Mouse (Mus musculus) forebrain, embryonic 14.5 days (tissue): Measurements from ENCODE around the gene Pknox2. TPM values are rescaled to one million over a fixed set of nuclear protein-coding genes. Genes with fewer than 3 reads are reported as not detected.
A peak's percentile ranks its signal among the peaks of the same experiment; 100 is the strongest.

Experiments
- ATAC-seq: fragments of 200-750 bp; cut with Nextera tagmentation; 2 replicates; pipeline ENCODE4 v1.8.0; 2017; ENCODE audit warnings: mild to moderate bottlenecking, moderate library complexity
- DNase-seq: peaks from one replicate; pipeline ENCODE4 v3.0.0-alpha.2; 2015; ENCODE audit warnings: low spot score
- H3K27ac ChIP-seq: fragments of 300-500 bp; sonication (generic); 2 replicates; pipeline ENCODE4 v1.5.1; 2014; ENCODE audit warnings: low read depth, mild to moderate bottlenecking, control low read depth, low read length, moderate library complexity
- H3K27me3 ChIP-seq: fragments of 300-500 bp; sonication (generic); replicated peaks from 2 replicates; pipeline ENCODE4 v1.6.1; 2014; ENCODE audit warnings: low read length, control low read depth, mixed read lengths; ENCODE audit not compliant: control insufficient read depth, insufficient read depth
- H3K36me3 ChIP-seq: fragments of 300-500 bp; sonication (generic); 2 replicates; pipeline ENCODE4 v1.6.1; 2014; ENCODE audit warnings: low read length, control low read depth; ENCODE audit not compliant: control insufficient read depth, insufficient read depth
- H3K4me1 ChIP-seq: fragments of 300-500 bp; sonication (generic); 2 replicates; pipeline ENCODE4 v1.6.1; 2014; ENCODE audit warnings: antibody characterized with exemption, low read length, control low read depth; ENCODE audit not compliant: control insufficient read depth, insufficient read depth
- H3K4me2 ChIP-seq: fragments of 300-500 bp; sonication (generic); 2 replicates; pipeline ENCODE4 v1.6.1; 2014; ENCODE audit warnings: mild to moderate bottlenecking, control low read depth, low read length
- H3K4me3 ChIP-seq: fragments of 300-500 bp; sonication (generic); 2 replicates; pipeline ENCODE4 v1.5.1; 2014; ENCODE audit warnings: low read depth, low read length, control low read depth
- H3K9ac ChIP-seq: fragments of 300-500 bp; sonication (generic); 2 replicates; pipeline ENCODE4 v1.6.1; 2014; ENCODE audit warnings: mild to moderate bottlenecking, low read length, control low read depth, moderate library complexity
- H3K9me3 ChIP-seq: fragments of 300-500 bp; sonication (generic); replicated peaks from 2 replicates; pipeline ENCODE4 v1.6.1; 2016; ENCODE audit warnings: low read length, control low read depth, mixed read lengths; ENCODE audit not compliant: control insufficient read depth
- WGBS: fragments of 180-500 bp; shearing (Covaris S2); extraction: QIAGEN DNeasy Blood & Tissue Kit; methylation state at CpG from one replicate; pipeline ENCODE4 v1.1.7; 2014; 5-methylcytosine and 5-hydroxymethylcytosine counted together
- polyA plus RNA-seq: library from polyadenylated mRNA; unstranded; fragments of >200 nt; fragmentation: Nextera tagmentation; extraction: Ambion mirVana; gene quantifications from 2 replicates; pipeline ENCODE4 v1.2.1, GENCODE M21; 2014

The Pknox2 gene
- polyA plus RNA-seq, 1 experiment from 2014 or later = 12.1 TPM

DNA sequence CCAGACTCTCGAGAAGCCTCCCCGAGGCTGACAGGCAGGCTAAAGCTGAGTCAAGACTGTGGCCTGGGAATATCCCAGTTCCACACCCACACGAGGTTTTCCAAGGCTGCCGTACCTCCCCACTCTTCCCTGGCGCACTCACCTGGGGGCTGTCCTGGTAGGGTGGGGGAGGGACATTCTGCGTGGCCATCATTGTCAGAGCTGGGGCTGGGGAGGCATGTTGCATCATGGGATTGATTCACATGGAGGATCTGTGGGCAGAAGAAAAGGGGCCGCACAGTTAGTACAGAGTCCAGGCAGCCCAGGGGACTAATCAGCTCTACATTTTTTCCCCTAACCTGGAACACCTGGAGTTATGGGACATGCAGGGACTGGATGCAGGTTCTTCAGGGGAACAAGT, 179.0 kb downstream of the Pknox2 start:
- no peaks in the 10 kb centered on the region for H3K36me3 ChIP-seq
- no peak overlapping the region for H3K4me3 ChIP-seq
- H3K4me2 ChIP-seq = no peak overlapping the region
- no peaks in the 10 kb centered on the region for H3K27me3 ChIP-seq
- no peak overlapping the region for H3K27ac ChIP-seq
- H3K9ac ChIP-seq = no peak overlapping the region
- ATAC-seq (no peak), DNase-seq (no peak)
- WGBS = 85% methylated on average over 7 of the region's 7 CpGs
- H3K4me1 ChIP-seq = peaks cover 21% of the 10 kb centered on the region
- H3K9me3 ChIP-seq = no peaks in the 10 kb centered on the region

- no peak overlapping the region for H3K4me3 ChIP-seq
- DNase-seq (peak; percentile 72), ATAC-seq (no peak)
- H3K4me1 ChIP-seq = peaks cover 17% of the 10 kb centered on the region
- no peaks in the 10 kb centered on the region for H3K9me3 ChIP-seq
- no peak overlapping the region for H3K9ac ChIP-seq
- no peak overlapping the region for H3K4me2 ChIP-seq
- no peaks in the 10 kb centered on the region for H3K36me3 ChIP-seq
- 67% methylated on average over 5 of the region's 5 CpGs for WGBS
- no peaks in the 10 kb centered on the region for H3K27me3 ChIP-seq
- H3K27ac ChIP-seq = no peak overlapping the region
These were observed 181.5 kb downstream of the Pknox2 start for GRCm38 (mm10) chr9:36965720-36966119.

DNA sequence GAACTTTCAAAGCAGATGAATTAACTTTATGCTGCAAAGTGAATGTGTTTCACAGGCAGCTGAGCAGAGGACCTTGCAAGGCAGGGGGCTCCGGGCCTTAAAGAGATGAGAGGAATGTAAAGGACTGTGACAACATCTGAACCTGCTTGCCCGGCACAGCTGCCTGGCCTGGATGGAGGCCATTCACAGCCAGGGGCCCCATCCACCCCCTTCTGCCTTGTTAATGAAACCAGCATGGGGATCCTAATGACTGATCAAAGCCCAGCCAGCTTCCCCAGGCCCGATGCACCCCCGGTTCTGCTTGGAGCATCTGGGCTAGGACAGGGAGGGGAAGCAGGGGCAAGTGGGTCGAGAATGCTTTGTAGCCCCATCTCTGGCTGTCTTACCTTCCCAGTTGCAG, 183.0 kb downstream of the Pknox2 start:
- Histone ChIP-seq H3K9me3 (no peaks in the 10 kb centered on the region), H3K4me3 (no peak overlapping the region), H3K27me3 (no peaks in the 10 kb centered on the region), H3K4me1 (peaks cover 17% of the 10 kb centered on the region), H3K36me3 (no peaks in the 10 kb centered on the region), H3K4me2 (no peak overlapping the region), H3K27ac (no peak overlapping the region), H3K9ac (0 out of 2 replicates have a peak overlapping the region, but pooled peaks have one; percentile 35)
- peak; percentile 30; the same call in 1 of the 2 replicates for ATAC-seq
- 2% methylated on average over 5 of the region's 5 CpGs for WGBS
- no peak for DNase-seq

- DNase-seq (no peak), ATAC-seq (no peak)
- H3K4me2 ChIP-seq = no peak overlapping the region
- H3K4me1 ChIP-seq = peaks cover 17% of the 10 kb centered on the region
- 41% methylated on average over 3 of the region's 3 CpGs for WGBS
- no peak overlapping the region for H3K27ac ChIP-seq
- no peak overlapping the region for H3K4me3 ChIP-seq
- no peak overlapping the region for H3K9ac ChIP-seq
- H3K27me3 ChIP-seq = no peaks in the 10 kb centered on the region
- H3K9me3 ChIP-seq = no peaks in the 10 kb centered on the region
- H3K36me3 ChIP-seq = no peaks in the 10 kb centered on the region
These were observed 183.7 kb downstream of the Pknox2 start for GRCm38 (mm10) chr9:36963512-36963911.

GRCm38 (mm10) chr9:36961874-36962273, 185.3 kb downstream of the Pknox2 start:
- Histone ChIP-seq H3K9ac (no peak overlapping the region), H3K27ac (no peak overlapping the region), H3K4me3 (no peak overlapping the region), H3K4me1 (peaks cover 17% of the 10 kb centered on the region), H3K4me2 (no peak overlapping the region), H3K9me3 (no peaks in the 10 kb centered on the region), H3K36me3 (no peaks in the 10 kb centered on the region), H3K27me3 (no peaks in the 10 kb centered on the region)
- ATAC-seq (no peak), DNase-seq (no peak)
- WGBS = 23% methylated on average over 1 of the region's 1 CpGs

- Histone ChIP-seq H3K4me2 (no peak overlapping the region), H3K27me3 (no peaks in the 10 kb centered on the region), H3K9me3 (no peaks in the 10 kb centered on the region), H3K9ac (no peak overlapping the region), H3K36me3 (no peaks in the 10 kb centered on the region), H3K4me1 (peaks cover 14% of the 10 kb centered on the region), H3K27ac (no peak overlapping the region), H3K4me3 (no peak overlapping the region)
- no peak for DNase-seq
- WGBS = 83% methylated on average over 5 of the region's 5 CpGs
- ATAC-seq = no peak
These were observed 186.1 kb downstream of the Pknox2 start for GRCm38 (mm10) chr9:36961153-36961552.

GRCm38 (mm10) chr9:36951133-36951484, 196.1 kb downstream of the Pknox2 start:
- Histone ChIP-seq H3K27me3 (no peaks in the 10 kb centered on the region), H3K4me3 (no peak overlapping the region), H3K9ac (no peak overlapping the region), H3K4me2 (no peak overlapping the region), H3K4me1 (peaks cover 18% of the 10 kb centered on the region; the same call in 1 of the 2 replicates), H3K36me3 (0 out of 2 replicates have a peak, but pooled peaks cover 2% of the 10 kb centered on the region), H3K9me3 (no peaks in the 10 kb centered on the region), H3K27ac (peak overlapping the region; percentile 44; the same call in 1 of the 2 replicates)
- no peak for ATAC-seq
- DNase-seq = no peak
- 74% methylated on average over 2 of the region's 2 CpGs for WGBS

DNA sequence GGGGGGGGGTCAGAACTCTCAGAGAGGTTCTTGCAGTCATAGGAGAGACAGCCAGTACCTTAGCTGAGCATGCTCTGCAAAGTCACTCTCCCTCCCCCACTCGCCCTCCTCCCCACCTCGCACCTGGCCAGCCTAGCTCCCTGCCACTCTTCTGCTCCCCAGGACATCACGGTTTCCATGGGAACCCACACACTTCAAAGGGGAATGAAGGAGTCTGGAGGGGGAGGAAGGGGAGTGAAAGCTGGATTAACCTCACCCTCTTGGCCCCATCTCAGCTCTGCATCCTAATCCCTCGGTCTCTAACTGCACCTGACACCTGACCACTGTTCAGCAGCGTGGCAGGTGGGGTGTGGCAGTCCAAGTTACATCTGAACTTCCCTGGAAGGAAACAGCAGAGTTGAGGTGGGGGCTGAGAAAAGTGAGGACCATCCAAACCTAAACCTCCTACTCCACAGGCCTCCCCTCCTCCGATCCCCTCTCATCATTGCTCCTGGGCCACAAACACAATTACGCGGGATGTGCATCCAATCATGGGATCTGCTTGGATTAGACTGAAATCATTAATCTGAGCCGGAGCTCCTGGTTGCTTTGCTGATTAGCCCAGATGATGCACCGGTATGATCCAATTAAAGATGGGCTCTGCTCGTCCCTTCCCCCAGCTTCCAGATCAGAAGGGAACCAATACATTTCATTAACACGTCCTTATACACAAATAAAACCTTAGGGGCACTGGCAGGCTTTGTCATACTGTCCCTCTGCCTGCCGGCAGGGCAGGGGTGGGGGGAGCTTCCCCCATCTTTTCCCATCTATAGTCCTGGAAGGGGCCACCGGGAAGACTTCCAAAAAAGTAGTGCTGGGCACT, 196.7 kb downstream of the Pknox2 start:
- 3% methylated on average over 14 of the region's 14 CpGs for WGBS
- 0 out of 2 replicates have a peak, but pooled peaks cover 2% of the 10 kb centered on the region for H3K36me3 ChIP-seq
- ATAC-seq = peak; percentile 75

GRCm38 (mm10) chr9:36948181-36948580, 199.0 kb downstream of the Pknox2 start:
- 95% methylated on average over 5 of the region's 5 CpGs for WGBS
- peaks cover 18% of the 10 kb centered on the region; the same call in 1 of the 2 replicates for H3K4me1 ChIP-seq
- no peaks in the 10 kb centered on the region for H3K9me3 ChIP-seq

More for the DNA sequence above, 196.7 kb downstream of the Pknox2 start:
- no peak overlapping the region for H3K9ac ChIP-seq
- DNase-seq = peak; percentile 68
- no peak overlapping the region for H3K4me3 ChIP-seq
- no peaks in the 10 kb centered on the region for H3K27me3 ChIP-seq
- peaks cover 18% of the 10 kb centered on the region; the same call in 1 of the 2 replicates for H3K4me1 ChIP-seq
- H3K4me2 ChIP-seq = no peak overlapping the region
- peak overlapping the region; percentile 44; the same call in 1 of the 2 replicates for H3K27ac ChIP-seq
- H3K9me3 ChIP-seq = no peaks in the 10 kb centered on the region

More at GRCm38 (mm10) chr9:36948181-36948580, 199.0 kb downstream of the Pknox2 start:
- Histone ChIP-seq H3K4me3 (no peak overlapping the region), H3K27ac (no peak overlapping the region), H3K4me2 (no peak overlapping the region), H3K9ac (no peak overlapping the region), H3K27me3 (no peaks in the 10 kb centered on the region), H3K36me3 (0 out of 2 replicates have a peak, but pooled peaks cover under 1% of the 10 kb centered on the region)
- ATAC-seq (no peak), DNase-seq (no peak)
